Comparison of ENCODE assay signal across 8 mouse cellular contexts in the genomic region with DNA sequence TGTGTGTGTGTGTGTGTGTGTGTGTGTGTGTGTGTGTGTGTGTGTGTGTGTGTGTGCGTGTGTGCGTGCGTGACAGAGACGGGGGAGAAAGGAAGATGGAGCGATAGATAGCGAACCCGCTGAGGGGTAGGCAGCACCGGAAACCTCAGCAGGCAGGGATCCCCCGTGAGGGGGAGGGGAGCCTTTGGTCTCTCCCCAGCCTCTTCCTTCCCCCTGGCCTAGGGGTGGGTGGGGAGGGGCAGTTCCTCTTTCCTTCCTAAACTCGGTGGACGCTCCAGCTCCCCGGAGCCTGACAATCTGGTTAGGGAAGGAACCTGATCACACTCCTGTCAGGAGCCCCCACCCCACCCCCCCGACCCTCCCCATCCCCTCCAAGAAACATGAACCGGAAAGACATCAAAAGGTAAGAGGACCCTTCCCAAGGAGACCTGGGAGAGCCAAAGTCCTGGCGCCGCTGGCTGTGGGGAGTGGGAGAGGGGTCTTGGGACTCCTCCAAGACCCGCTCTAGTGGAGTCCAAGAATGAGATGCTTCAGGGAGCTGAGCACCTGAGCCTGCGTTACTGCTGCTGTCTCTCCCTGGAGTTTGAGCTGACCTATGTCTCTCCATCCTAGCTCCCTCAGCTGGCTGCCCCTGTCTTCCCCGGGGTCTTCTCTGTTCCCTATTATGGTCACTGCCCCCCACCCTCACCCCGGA. TPM values are rescaled to one million over a fixed set of nuclear protein-coding genes. Genes with fewer than 3 reads are reported as not detected.
DNase-seq lines count a peak whose midpoint lies in the region; ATAC-seq lines count a peak whose summit lies in the region.

Gene Rasgrp4, plus strand, starts transcription at position 159 of the 694 bp plus-strand sequence.

- DNase-seq in A20 (ENCODE audit: low read depth, low spot score), result peak; percentile 74
- peak; percentile 78 for DNase-seq in MEL-GATA-1-ER (ENCODE audit: extremely low read depth, low read depth)
- DNase-seq in heart, adult 8-10 months (ENCODE audit: low spot score), result peak; percentile 20
- DNase-seq in kidney, postnatal 25 days, result peak; percentile 39 to 57
- DNase-seq in spleen, postnatal 36 days (ENCODE audit: low spot score in 2 of 2), result peak; percentile 80 to 82
- no peak for DNase-seq in MN1 (ENCODE audit: low spot score)
- DNase-seq in urinary bladder, adult 18-20 months (ENCODE audit: low spot score in 2 of 2), result no peak

- ATAC-seq in megakaryocyte, adult 5-6 weeks (ENCODE audit: poor library complexity, severe bottlenecking), result peak; percentile 99

RNA-seq across cellular contexts. Expression of gene Rasgrp4, which starts in this region (rescaled TPM):
- total RNA-seq in heart, adult 8-10 months (2022), result 1 to 10 TPM in 3 of 4 experiments, under 1 TPM in 1; 1.00 to 1.5 (median 1.2) TPM
- 75.1 and 80.4 TPM in 2 replicates for total RNA-seq in megakaryocyte, adult 5-6 weeks (2015)
- total RNA-seq in megakaryocyte, adult 5-6 weeks (2017), result 25.6 and 58.0 TPM in 2 replicates

Comparison
In these comparisons a context has a peak if more than half of its experiments do, and no peak if none do; other contexts are left out.
1. RNA of gene Rasgrp4 (total RNA-seq): 25.6 to 80.4 TPM in megakaryocyte, adult 5-6 weeks; 1.00 to 1.5 TPM in heart, adult 8-10 months; every median in the first group is over 10 times any median in the second.
2. DNase-seq: peak in A20 (single experiment), MEL-GATA-1-ER (single experiment), heart, adult 8-10 months (single experiment), kidney, postnatal 25 days (2 of 2) and spleen, postnatal 36 days (2 of 2); none in MN1 (single experiment) and urinary bladder, adult 18-20 months (0 of 2).